ENCODE assay signal across 13 mouse cellular contexts in genomic region chr1:106279404-106280123, GRCm38 (mm10).
DNase-seq lines count a peak whose midpoint lies in the region; ATAC-seq and TF ChIP-seq lines count a peak whose summit lies in the region.
"Had no signal": no experiment of that assay in that cellular context is flagged by ENCODE, and none has a peak within 500 bp of the region (broad histone marks: within the 10 kb centered on the region; RNA-seq: fewer than 3 reads in every experiment).

No protein-coding gene starts in this region.

- no peak overlapping the region for H3K9ac ChIP-seq in heart, embryonic 13.5 days
- no peak overlapping the region for H3K9ac ChIP-seq in midbrain, embryonic 15.5 days
- H3K9ac ChIP-seq: intestine, embryonic 15.5 days; limb, embryonic 15.5 days had no signal

- peak in 1 of 2 experiments; percentile 27 for DNase-seq in cerebellum, adult 2 months
- no peak for DNase-seq in cerebellum, adult 9-10 months
- DNase-seq in heart, embryonic 10.5 days (ENCODE audit: low spot score) = no peak
- peak; percentile 18 for DNase-seq in lung, postnatal 10 days
- DNase-seq in lung, postnatal 4 days = no peak
- no peak for DNase-seq in adrenal gland, postnatal 14 days
- DNase-seq: adrenal gland, adult 8-10 months; thymus, postnatal 25 days had no signal

- peaks cover 18% of the 10 kb centered on the region for H3K4me1 ChIP-seq in cerebellum, adult 2 months (ENCODE audit: control insufficient read depth, insufficient read depth, low read length)
- peaks cover 58% of the 10 kb centered on the region for H3K4me1 ChIP-seq in heart, embryonic 13.5 days
- H3K4me1 ChIP-seq in heart, embryonic 10.5 days = peaks cover 23% of the 10 kb centered on the region
- H3K4me1 ChIP-seq in midbrain, embryonic 15.5 days = peaks cover 23% of the 10 kb centered on the region

- H3K4me2 ChIP-seq in heart, embryonic 13.5 days = no peak overlapping the region
- H3K4me2 ChIP-seq in midbrain, embryonic 15.5 days = no peak overlapping the region
- H3K4me2 ChIP-seq: intestine, embryonic 15.5 days; limb, embryonic 15.5 days had no signal

- H3K36me3 ChIP-seq in heart, embryonic 13.5 days = no peaks in the 10 kb centered on the region
- H3K36me3 ChIP-seq in heart, embryonic 10.5 days = no peaks in the 10 kb centered on the region
- no peaks in the 10 kb centered on the region for H3K36me3 ChIP-seq in midbrain, embryonic 15.5 days (replicated peaks)
- H3K36me3 ChIP-seq: intestine, embryonic 15.5 days; limb, embryonic 15.5 days had no signal

- no peaks in the 10 kb centered on the region for H3K27me3 ChIP-seq in cerebellum, adult 2 months (ENCODE audit: control insufficient read depth, insufficient read depth, low read length)
- no peaks in the 10 kb centered on the region for H3K27me3 ChIP-seq in heart, embryonic 13.5 days (replicated peaks)
- H3K27me3 ChIP-seq in heart, embryonic 10.5 days (ENCODE audit: insufficient read depth, poor library complexity, severe bottlenecking) = no peaks in the 10 kb centered on the region
- no peaks in the 10 kb centered on the region for H3K27me3 ChIP-seq in midbrain, embryonic 15.5 days (replicated peaks)
- H3K27me3 ChIP-seq: intestine, embryonic 15.5 days; limb, embryonic 15.5 days had no signal

- no peak for TF ChIP-seq CTCF in cerebellum, adult 2 months (IDR thresholded peaks at IDR 0.05; ENCODE audit: borderline replicate concordance, insufficient read depth, low read depth, low read length)

- H3K9me3 ChIP-seq in heart, embryonic 13.5 days = no peaks in the 10 kb centered on the region
- H3K9me3 ChIP-seq in heart, embryonic 10.5 days = no peaks in the 10 kb centered on the region
- no peaks in the 10 kb centered on the region for H3K9me3 ChIP-seq in midbrain, embryonic 15.5 days
- H3K9me3 ChIP-seq: intestine, embryonic 15.5 days; limb, embryonic 15.5 days had no signal

- no peak; the same call in 1 of the 2 replicates for ATAC-seq in heart, embryonic 13.5 days (ENCODE audit: extremely low read depth, insufficient number of reproducible peaks, low FRiP score, low TSS enrichment)
- ATAC-seq in midbrain, embryonic 15.5 days (replicated peaks) = 0 out of 2 replicates have a peak, but pooled peaks have one; percentile 19

- TF ChIP-seq POLR2A in cerebellum, adult 2 months (IDR thresholded peaks at IDR 0.05; ENCODE audit: borderline replicate concordance, insufficient read depth, low read length) = no peak

- H3K4me3 ChIP-seq in cerebellum, adult 2 months (replicated peaks; ENCODE audit: insufficient read depth, low read depth, low read length) = no peak overlapping the region
- no peak overlapping the region for H3K4me3 ChIP-seq in heart, embryonic 13.5 days
- no peak overlapping the region for H3K4me3 ChIP-seq in heart, embryonic 10.5 days
- H3K4me3 ChIP-seq in midbrain, embryonic 15.5 days = no peak overlapping the region
- H3K4me3 ChIP-seq: intestine, embryonic 15.5 days; left cerebral cortex, adult 2 months; limb, embryonic 15.5 days had no signal

- 0 out of 2 replicates have a peak overlapping the region, but pooled peaks have one; percentile 32 for H3K27ac ChIP-seq in cerebellum, adult 2 months (ENCODE audit: insufficient read depth, low read length)
- peak overlapping the region; percentile 57; the same call in 1 of the 2 replicates for H3K27ac ChIP-seq in heart, embryonic 13.5 days (replicated peaks)
- no peak overlapping the region for H3K27ac ChIP-seq in heart, embryonic 10.5 days
- no peak overlapping the region for H3K27ac ChIP-seq in midbrain, embryonic 15.5 days
- H3K27ac ChIP-seq: intestine, embryonic 15.5 days; left cerebral cortex, adult 2 months; limb, embryonic 15.5 days had no signal

- WGBS in cerebellum, adult 2 months = 14% methylated on average over 2 of the region's 2 CpGs
- WGBS in heart, embryonic 13.5 days = 81% methylated on average over 2 of the region's 2 CpGs
- WGBS in heart, embryonic 10.5 days = 76% methylated on average over 2 of the region's 2 CpGs
- 74% methylated on average over 2 of the region's 2 CpGs for WGBS in midbrain, embryonic 15.5 days

Comparison
In these comparisons a context has a peak if more than half of its experiments do, and no peak if none do; other contexts are left out.
1. H3K27ac ChIP-seq: peak in cerebellum, adult 2 months (single experiment) and heart, embryonic 13.5 days (single experiment); none in heart, embryonic 10.5 days (single experiment) and midbrain, embryonic 15.5 days (single experiment).